Mouse (Mus musculus): ENCODE measurements around the gene Dnah11. TPM values are rescaled to one million over a fixed set of nuclear protein-coding genes. Genes with fewer than 3 reads are reported as not detected.
A peak's percentile ranks its signal among the peaks of the same experiment; 100 is the strongest.

Dnah11 gene
- total RNA-seq, 2 experiments from 2014 or later = 1.0 to 1.4 TPM

DNA sequence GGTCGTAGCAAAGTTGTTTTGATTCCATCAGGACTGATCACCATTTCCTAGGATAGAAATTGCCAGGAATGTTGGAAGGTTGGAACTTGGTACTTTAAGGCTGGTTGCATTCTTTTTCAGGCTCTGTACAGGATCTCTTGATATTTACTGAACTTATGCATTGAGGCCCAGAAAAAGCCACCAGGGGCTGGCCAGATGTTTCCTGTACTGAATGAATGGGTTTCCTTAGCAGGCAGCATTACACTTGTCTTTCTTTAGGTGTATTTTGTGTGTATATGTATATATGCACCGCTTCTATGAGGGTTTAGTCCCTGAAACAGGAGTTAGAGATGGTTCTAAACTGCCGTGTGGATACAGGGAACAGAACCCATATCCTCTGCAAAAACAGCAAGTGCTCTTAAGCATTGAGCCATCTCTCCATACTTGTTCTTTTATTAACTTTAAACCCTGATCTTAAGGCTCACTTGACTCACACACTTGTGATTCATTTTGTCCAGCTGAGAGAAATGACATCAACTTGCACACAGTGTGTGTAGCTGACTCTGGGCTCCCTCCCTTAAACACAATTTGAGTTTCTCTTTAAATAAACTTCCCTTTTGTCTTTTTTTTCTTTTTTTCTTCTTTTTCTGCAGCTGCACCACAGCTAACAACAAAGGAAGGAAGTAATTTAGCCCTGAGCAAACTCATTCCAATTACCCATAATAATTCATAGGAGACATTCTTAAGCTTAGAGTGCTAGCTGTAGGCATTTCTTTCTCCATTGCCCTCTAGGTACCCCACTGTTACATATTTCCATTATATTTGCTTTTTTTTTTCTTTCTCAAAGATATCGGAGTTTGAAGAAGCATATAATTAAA is 330.9 kb downstream of the Dnah11 start:
- DNase-seq (ENCODE audit: low spot score in 2 of 2) = no peak

DNA sequence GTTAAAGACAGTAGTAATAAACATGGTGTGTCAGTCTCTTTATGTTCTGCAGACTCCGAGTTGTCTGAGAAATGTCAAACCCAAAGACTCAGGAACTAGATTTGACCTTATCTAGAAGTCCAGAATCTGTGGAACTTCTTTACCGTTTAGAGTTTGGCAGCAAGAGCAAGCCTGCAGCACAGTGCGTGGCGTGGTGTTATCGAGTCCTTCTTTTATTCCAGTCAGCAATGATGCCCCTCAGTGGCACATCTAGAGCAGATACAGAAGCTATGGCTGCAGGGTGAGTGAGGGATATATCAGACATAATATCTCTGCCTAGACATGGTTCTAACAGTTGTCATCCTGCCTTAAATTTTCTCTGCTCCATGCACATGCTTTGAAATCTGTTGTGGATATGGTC is 336.2 kb downstream of the Dnah11 start:
- no peak for DNase-seq (ENCODE audit: low spot score in 2 of 2)

GRCm38 (mm10) chr12:117861249-117861648 is 337.6 kb downstream of the Dnah11 start:
- no peak for DNase-seq (ENCODE audit: low spot score in 2 of 2)

GRCm38 (mm10) chr12:117860840-117861239 is 338.0 kb downstream of the Dnah11 start:
- no peak for DNase-seq (ENCODE audit: low spot score in 2 of 2)

DNA sequence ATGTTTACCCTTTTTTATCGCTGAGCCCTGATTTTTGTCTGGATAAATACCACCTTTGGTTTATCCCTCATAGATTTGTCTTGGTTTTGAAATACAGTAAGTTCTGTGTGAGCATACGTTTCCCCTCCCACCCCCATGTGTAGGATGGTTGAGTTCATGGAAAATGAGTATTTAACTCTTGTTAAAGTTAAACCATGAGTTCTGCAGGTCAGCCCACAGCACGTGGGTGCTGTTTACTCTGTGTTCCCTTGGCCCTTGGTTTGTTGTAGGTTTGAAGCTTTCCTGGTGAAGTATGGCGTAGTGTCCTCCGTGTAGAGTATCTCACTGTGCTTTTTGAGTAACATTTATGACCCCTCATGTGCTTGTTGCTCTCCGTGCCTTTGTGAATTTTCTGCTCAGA is 341.0 kb downstream of the Dnah11 start:
- DNase-seq (ENCODE audit: low spot score in 2 of 2) = peak in 1 of 2 experiments; percentile 9

DNA sequence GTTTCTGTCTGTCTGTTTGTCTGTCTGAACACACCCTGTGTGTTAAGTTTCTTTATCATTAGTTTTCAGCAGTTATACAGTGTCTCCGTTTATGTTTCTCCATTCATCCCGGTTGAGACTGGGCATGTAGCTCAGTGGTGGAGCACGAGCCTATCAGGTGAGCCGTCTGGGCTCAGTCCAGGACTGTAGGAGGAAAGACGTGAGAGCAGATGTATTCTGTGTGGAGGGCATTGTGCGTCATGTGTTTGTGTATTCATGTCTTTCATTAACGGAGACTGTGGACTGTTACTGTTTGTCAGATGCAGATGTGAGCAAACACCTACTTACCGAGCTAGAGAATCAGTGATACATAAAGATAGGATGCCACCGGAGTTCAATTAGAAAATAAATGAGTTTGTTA is 341.8 kb downstream of the Dnah11 start:
- DNase-seq (ENCODE audit: low spot score in 2 of 2) = no peak

GRCm38 (mm10) chr12:117853316-117853715 is 345.5 kb downstream of the Dnah11 start:
- peak; percentile 23 to 62 for DNase-seq (ENCODE audit: low spot score in 2 of 2)

GRCm38 (mm10) chr12:117850472-117850871 is 348.4 kb downstream of the Dnah11 start:
- DNase-seq (ENCODE audit: low spot score in 2 of 2) = no peak

DNA sequence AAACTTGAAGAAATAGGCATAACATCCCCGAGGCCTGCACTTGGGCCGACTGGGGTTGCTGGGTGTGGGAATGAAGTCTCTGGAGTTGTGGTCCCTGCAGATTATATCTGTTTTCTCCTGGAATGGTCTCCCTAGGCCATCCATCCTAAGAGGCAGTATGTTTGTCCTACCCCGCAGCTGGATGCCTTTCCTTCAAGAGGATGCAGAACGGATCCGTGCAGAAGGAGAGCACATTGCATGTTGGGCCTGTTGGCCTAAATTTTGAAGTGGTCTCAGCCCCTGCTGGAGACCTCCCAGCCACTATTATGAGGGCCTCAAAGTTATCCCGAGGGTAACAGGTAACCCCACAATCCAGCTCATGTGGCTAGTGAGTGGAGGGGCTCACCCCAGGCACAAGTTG is 350.2 kb downstream of the Dnah11 start:
- DNase-seq (ENCODE audit: low spot score in 2 of 2) = no peak

GRCm38 (mm10) chr12:117844917-117845316 is 353.9 kb downstream of the Dnah11 start:
- no peak for DNase-seq (ENCODE audit: low spot score in 2 of 2)

DNA sequence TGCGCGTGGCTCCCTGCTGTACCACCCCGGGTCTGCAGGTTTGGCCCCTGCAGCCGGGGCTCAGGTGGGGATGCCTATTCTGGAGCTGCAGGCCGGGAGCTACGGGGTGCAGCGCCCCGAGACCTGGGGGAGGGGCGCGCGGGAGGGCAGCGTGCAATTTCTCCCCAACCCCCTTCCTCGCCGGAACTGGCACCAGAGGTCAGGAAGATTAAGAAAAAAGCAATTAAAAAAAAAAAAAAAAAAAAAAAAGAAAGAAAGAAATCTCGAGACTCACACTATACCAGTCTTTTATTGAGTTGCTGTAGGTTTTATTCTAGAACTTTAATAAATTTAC is 354.8 kb downstream of the Dnah11 start:
- DNase-seq (ENCODE audit: low spot score in 2 of 2) = no peak

DNA sequence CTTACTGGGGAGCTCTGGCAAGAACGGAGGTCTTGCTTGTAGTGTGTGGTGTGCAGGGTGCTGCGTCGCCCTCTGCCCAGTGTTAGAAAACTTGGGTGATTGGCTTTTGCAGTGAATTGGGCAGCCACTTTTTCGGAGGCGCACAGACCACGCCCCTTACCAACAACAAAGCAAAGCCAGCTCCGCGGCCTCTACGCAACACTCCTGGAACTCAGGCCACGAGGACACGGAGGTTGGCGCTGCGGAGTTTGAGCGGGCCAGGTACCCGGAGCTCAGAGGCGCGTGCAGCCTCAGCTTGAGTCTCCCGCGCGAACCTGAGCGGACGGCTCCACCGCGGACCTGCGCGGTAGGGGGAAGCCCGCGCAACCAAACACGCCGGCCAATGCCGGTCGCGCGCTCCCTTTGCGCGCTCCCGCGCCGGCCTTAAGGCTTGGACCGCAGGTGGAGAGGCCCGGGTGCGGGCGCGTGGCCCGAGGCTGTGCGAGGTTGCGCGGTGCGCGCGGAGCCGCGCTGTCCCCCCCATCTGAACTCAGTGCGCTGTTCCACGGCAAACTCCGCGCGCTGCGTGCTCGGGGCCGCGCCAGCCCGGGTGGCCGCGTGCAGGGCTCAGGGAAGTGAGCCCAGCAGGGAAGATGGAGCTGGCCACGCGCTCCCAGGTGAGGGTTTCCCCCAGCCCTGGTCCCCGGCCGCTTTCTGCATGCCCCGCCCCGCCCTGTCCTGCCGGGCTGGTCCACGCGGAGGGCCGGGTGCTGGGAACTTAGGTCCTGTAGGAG is 355.4 kb downstream of the Dnah11 start:
- peak; percentile 23 to 60 for DNase-seq (ENCODE audit: low spot score in 2 of 2)

GRCm38 (mm10) chr12:117842676-117843075 is 356.2 kb downstream of the Dnah11 start:
- no peak for DNase-seq (ENCODE audit: low spot score in 2 of 2)

DNA sequence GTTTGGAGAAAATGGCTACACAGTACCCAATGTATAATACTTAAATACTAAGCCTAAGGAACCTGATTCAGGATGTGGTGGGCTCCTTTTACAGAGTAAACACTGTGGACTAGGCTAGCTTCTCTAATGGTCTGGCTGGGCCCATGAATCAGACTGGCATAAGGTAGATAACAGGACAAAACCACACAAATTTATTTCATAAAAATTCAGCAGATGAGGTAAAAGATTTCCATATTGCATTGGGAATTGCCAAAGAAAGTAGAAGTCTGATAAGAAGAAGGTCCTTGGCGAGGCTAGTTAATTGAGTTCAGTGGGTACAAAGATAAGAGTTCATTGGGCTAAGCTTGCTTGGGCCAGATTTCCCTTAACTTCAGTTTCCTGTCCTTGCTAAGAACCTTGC is 358.1 kb downstream of the Dnah11 start:
- no peak for DNase-seq (ENCODE audit: low spot score in 2 of 2)

- no peak for DNase-seq (ENCODE audit: low spot score in 2 of 2)
These were observed 361.5 kb downstream of the Dnah11 start for GRCm38 (mm10) chr12:117837376-117837775.

GRCm38 (mm10) chr12:117835371-117835770 is 363.5 kb downstream of the Dnah11 start:
- no peak for DNase-seq (ENCODE audit: low spot score in 2 of 2)

GRCm38 (mm10) chr12:117834652-117835051 is 364.2 kb downstream of the Dnah11 start:
- no peak for DNase-seq (ENCODE audit: low spot score in 2 of 2)

DNA sequence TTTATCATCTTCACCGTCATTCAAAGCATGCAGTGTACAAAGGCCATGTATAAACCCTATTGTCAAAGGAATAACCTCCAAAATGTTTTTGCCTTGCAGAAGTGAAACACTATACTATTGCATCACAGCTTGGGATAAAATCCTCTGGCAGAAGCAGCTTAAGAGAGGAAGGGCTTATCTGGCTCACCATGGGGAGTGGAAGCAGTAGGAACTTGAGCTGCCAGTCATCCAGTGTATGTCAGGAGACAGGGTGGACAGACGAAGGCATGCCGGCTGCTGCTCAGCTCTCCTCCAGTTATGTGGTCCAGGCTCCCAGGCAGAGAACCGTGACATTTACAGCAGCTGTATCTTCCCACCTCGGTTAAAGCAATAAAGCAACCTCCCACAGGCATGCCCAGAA is 366.7 kb downstream of the Dnah11 start:
- DNase-seq (ENCODE audit: low spot score in 2 of 2) = no peak

DNA sequence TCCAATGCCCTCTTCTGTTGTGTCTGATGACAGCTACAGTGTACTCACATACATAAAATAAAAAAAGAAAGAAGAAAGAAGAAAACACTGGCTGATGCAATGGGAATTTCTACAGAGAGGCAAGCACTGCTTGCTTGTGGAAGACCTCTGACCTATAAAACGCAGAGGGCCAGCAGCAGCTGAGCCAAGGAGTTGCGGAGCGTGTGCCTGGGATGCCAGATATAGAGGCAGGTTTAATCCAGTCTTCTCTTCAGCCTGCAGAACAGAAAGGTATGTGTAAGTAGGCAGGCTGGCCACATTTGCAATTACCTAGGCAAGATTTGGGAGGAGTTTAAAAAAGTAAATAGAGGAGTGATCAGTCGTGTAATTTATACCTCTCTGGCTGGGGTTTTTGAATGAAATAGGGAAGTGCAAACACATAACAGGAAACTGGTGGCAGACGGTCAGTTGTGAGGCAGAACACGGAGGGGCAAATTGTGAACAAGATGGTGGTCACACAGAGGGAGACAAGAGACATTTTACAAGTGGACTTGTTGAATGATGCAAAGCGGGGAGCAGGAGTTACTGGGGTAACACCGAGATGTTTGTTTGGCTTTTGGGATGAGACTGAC is 367.4 kb downstream of the Dnah11 start:
- DNase-seq (ENCODE audit: low spot score in 2 of 2) = no peak

- DNase-seq (ENCODE audit: low spot score in 2 of 2) = no peak
These were observed 370.5 kb downstream of the Dnah11 start for GRCm38 (mm10) chr12:117828350-117828749.
